Mouse (Mus musculus) liver, embryonic 14.5 days (tissue): ENCODE results near the gene Zfp750. TPM values are rescaled to one million over a fixed set of nuclear protein-coding genes. Genes with fewer than 3 reads are reported as not detected.

Experiments
- ATAC-seq: fragments of 200-750 bp; cut with Nextera tagmentation; 2 replicates; pipeline ENCODE4 v1.8.0; 2017; ENCODE audit warnings: moderate number of reproducible peaks, mild to moderate bottlenecking, moderate library complexity; ENCODE audit not compliant: insufficient read depth
- DNase-seq, 3 experiments: peaks; one replicate each; pipeline ENCODE4 v3.0.0-alpha.2; 2012 to 2013; ENCODE audit warnings: low read depth in 3 of 3, low spot score in 3 of 3
- H3K27ac ChIP-seq: fragments of 300-500 bp; sonication (generic); 2 replicates; pipeline ENCODE4 v1.5.1; 2014; ENCODE audit warnings: moderate library complexity, mild to moderate bottlenecking, control low read depth, inconsistent platforms
- H3K27me3 ChIP-seq: fragments of 300-500 bp; sonication (generic); 2 replicates; pipeline ENCODE4 v1.6.1; 2014; ENCODE audit warnings: mild to moderate bottlenecking, low read length, moderate library complexity; ENCODE audit not compliant: control insufficient read depth, insufficient read depth
- H3K36me3 ChIP-seq: fragments of 300-500 bp; sonication (generic); replicated peaks from 2 replicates; pipeline ENCODE4 v1.6.1; 2014; ENCODE audit warnings: low read depth; ENCODE audit not compliant: control insufficient read depth, insufficient read depth
- H3K4me1 ChIP-seq, 2 experiments: fragments of 200-500 bp in 1 of 2; fragments of 300-500 bp in 1 of 2; sonication (generic) in 1 of 2; replicated peaks; 2 replicates each; pipeline ENCODE4 v1.6.1; 2012 to 2014; ENCODE audit warnings: antibody characterized with exemption in 1 of 2, inconsistent platforms in 1 of 2, low read length in 1 of 2; ENCODE audit not compliant: control insufficient read depth in 2 of 2, insufficient read depth in 2 of 2
- H3K4me2 ChIP-seq: fragments of 300-500 bp; sonication (generic); 2 replicates; pipeline ENCODE4 v1.6.1; 2014; ENCODE audit warnings: low read depth, mild to moderate bottlenecking, control low read depth, moderate library complexity
- H3K4me3 ChIP-seq, 2 experiments: fragments of 200-500 bp in 1 of 2; fragments of 300-500 bp in 1 of 2; sonication (generic) in 1 of 2; 2 replicates each; pipeline ENCODE4 v1.5.1; 2012 to 2014; ENCODE audit warnings: low read depth in 2 of 2, low read length in 2 of 2, mild to moderate bottlenecking in 2 of 2, control low read depth in 1 of 2, inconsistent platforms in 1 of 2, moderate library complexity in 1 of 2; ENCODE audit not compliant: insufficient read depth in 1 of 2
- H3K9ac ChIP-seq: fragments of 300-500 bp; sonication (generic); replicated peaks from 2 replicates; pipeline ENCODE4 v1.6.1; 2014; ENCODE audit warnings: mild to moderate bottlenecking, control low read depth, moderate library complexity
- H3K9me3 ChIP-seq: fragments of 300-500 bp; sonication (generic); 2 replicates; pipeline ENCODE4 v1.6.1; 2016; ENCODE audit warnings: low read length, mixed read lengths; ENCODE audit not compliant: control insufficient read depth
- CTCF ChIP-seq: IDR thresholded peaks from 2 replicates; pipeline ENCODE4 v1.5.1; 2016; ENCODE audit warnings: antibody characterized with exemption, low read depth, control low read depth
- EP300 ChIP-seq: IDR thresholded peaks from 2 replicates; pipeline ENCODE4 v1.6.1; 2016; ENCODE audit warnings: antibody characterized with exemption, low read depth
- WGBS: fragments of 180-500 bp; shearing (Covaris S2); extraction: QIAGEN DNeasy Blood & Tissue Kit; methylation state at CpG from one replicate; pipeline ENCODE4 v1.1.7; 2014; ENCODE audit not compliant: insufficient replicate concordance; 5-methylcytosine and 5-hydroxymethylcytosine counted together
- polyA plus RNA-seq, 2 experiments: library from polyadenylated mRNA; depleted of rRNA in 1 of 2; stranded (reverse) in 1 of 2; unstranded in 1 of 2; fragments of >200 nt; fragmentation: Nextera tagmentation in 1 of 2; extraction: Ambion mirVana in 1 of 2; gene quantifications; 2 replicates each; pipeline versions ENCODE4 v1.2.1 to v1.2.3; 2012 to 2014

Zfp750 gene
- polyA plus RNA-seq, 2 experiments: 0.12 to 0.23 TPM

DNA sequence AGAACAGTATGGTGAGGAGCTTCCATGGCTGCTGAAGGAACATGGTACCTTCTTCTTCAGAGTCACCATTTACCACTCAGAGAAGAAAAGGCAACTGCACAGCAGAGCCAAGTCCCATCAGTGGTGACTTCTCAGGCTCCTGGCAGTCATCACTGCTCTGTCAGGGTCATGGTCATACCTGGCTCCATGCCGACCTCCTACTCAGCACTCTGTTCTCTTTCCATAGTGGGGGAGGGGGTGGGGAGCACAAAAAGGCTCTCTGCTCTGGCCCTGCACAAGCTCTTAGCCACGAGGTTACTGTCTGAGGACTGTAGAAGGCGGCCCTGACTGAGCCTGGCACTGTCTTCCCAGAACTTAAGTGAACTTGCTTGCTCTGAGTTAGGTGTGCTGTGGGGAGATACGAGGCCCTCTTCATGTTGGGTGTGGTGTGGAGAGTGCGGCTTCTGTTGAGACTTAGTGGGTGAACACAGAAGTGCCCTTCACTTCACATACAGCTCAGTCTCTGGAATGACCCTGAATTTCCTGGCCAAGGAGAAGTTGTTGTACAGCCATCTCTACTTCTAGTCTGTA lies 24.2 kb upstream of the Zfp750 start:
- WGBS: 36% methylated on average over 5 of the region's 5 CpGs
- Histone ChIP-seq H3K9ac (peak overlapping the region; percentile 60), H3K4me2 (peak overlapping the region; percentile 64), H3K4me1 (peaks cover 54% of the 10 kb centered on the region in 2 experiments), H3K4me3 (peak overlapping the region in 1 of 2 experiments; percentile 8; a peak in 1 of 4 replicates), H3K9me3 (no peaks in the 10 kb centered on the region), H3K27me3 (no peaks in the 10 kb centered on the region), H3K36me3 (peaks cover 10% of the 10 kb centered on the region), H3K27ac (peak overlapping the region; percentile 92)
- TF ChIP-seq EP300: no peak
- TF ChIP-seq CTCF: no peak
- ATAC-seq: peak; percentile 80
- DNase-seq: peak; percentile 60 to 73 (median 61)

DNA sequence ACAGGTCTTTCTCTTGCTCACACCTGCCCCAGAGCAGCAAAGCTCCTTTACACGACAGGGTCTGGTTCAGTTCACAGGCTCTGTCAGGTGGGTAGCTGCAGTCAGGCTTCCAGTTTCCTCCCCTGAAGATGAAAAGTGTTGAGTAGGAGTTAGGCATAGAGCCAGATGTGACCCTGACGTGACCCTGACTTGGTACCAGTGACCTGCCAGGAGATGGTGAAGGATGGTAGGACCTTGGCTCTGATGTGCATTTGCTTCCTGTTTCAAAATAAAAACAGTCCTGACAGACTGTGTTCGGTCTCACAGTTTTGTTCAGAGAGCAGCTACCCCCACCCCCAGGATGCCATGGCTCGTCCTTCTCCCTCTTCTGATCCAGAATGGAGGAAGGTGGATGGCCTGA lies 23.3 kb upstream of the Zfp750 start:
- Histone ChIP-seq H3K9me3 (no peaks in the 10 kb centered on the region), H3K27me3 (no peaks in the 10 kb centered on the region), H3K27ac (peak overlapping the region; percentile 0; the same call in 1 of the 2 replicates), H3K4me1 (peaks cover 45 to 47% of the 10 kb centered on the region in 2 experiments), H3K9ac (no peak overlapping the region), H3K36me3 (peaks cover 10% of the 10 kb centered on the region), H3K4me3 (no peak overlapping the region), H3K4me2 (no peak overlapping the region)
- no peak for ATAC-seq
- no peak for TF ChIP-seq EP300
- no peak for TF ChIP-seq CTCF
- WGBS: 81% methylated on average over 4 of the region's 4 CpGs
- no peak for DNase-seq

DNA sequence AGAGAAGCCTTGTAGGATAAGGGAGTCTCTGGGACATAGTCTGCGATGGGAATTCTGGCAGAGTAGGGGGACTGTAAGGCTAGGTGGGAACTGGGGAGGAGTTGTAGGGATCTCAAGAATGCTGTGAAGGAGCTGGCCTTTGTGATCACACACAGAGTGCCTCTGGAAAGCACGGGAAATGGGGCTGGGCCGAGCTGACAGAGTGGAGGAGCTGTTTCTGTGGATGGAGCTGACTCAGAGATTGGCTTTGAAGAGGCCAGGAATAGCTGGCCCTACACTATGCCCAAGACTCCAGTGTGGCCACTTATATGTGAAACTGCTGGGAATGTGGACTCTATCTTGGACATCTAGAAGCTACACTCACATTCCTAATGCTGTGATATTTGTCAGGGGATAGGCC lies 17.4 kb upstream of the Zfp750 start:
- H3K4me2 ChIP-seq: no peak overlapping the region
- no peak overlapping the region for H3K27ac ChIP-seq

DNA sequence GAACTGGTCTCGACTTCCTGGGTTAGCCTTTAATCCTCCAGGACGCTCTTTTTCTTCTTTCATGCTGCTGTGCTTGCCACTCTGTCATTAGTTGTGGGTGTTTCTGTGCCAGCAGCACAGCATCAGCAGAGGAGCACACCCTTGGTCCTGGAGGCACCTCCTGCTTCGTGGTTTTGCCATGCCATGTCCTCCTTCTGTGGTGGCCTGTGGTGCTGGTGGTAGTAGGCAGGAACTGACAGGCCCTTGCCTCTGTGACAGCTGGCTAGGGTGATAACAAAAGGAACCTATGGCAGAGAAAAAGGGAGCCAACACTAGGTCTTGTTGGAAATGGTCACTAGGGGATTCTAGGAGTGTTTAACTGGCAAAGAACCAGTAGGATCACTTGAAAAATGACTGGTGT lies 10.6 kb upstream of the Zfp750 start:
- DNase-seq: no peak
- Histone ChIP-seq H3K27ac (no peak overlapping the region), H3K4me2 (no peak overlapping the region), H3K27me3 (no peaks in the 10 kb centered on the region), H3K9me3 (no peaks in the 10 kb centered on the region), H3K9ac (no peak overlapping the region), H3K4me1 (no peaks in the 10 kb centered on the region), H3K36me3 (no peaks in the 10 kb centered on the region), H3K4me3 (no peak overlapping the region)
- ATAC-seq: no peak
- TF ChIP-seq EP300: no peak
- WGBS: 56% methylated on average over 3 of the region's 3 CpGs

More for the DNA sequence above, 17.4 kb upstream of the Zfp750 start:
- Histone ChIP-seq H3K36me3 (peaks cover under 1% of the 10 kb centered on the region; the same call in 1 of the 2 replicates), H3K9ac (no peak overlapping the region; the same call in 1 of the 2 replicates), H3K27me3 (no peaks in the 10 kb centered on the region), H3K4me1 (peaks cover 0 to 6% of the 10 kb centered on the region in 2 experiments; a peak in 2 of 4 replicates), H3K4me3 (no peak overlapping the region), H3K9me3 (no peaks in the 10 kb centered on the region)
- ATAC-seq: no peak
- TF ChIP-seq CTCF (no peak), EP300 (no peak)
- DNase-seq: no peak
- 52% methylated on average over 3 of the region's 3 CpGs for WGBS

DNA sequence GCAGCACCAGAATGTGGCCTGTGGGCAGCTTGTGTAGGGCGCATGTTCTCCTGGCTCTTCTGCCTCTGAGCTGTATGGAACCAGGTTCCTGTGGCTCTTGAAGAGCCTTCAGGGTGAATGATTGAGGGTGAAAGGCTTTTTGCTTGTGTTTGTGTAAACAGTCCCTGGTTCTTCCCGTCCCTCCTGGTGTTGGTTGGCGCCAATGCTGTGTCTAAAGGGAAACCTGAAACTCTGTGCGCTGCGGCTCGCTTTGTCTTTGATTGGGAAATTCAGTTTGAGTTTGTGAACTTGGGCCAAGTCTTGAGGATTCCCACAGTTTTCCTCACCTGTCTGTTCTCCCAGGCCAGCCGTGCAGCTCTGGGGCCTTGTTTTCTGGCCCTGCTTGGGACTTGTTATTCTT lies 5.1 kb upstream of the Zfp750 start:
- ATAC-seq: no peak
- Histone ChIP-seq H3K4me2 (no peak overlapping the region), H3K27ac (no peak overlapping the region), H3K27me3 (no peaks in the 10 kb centered on the region), H3K9ac (no peak overlapping the region), H3K9me3 (no peaks in the 10 kb centered on the region), H3K36me3 (no peaks in the 10 kb centered on the region), H3K4me3 (no peak overlapping the region), H3K4me1 (peaks cover 0 to 4% of the 10 kb centered on the region in 2 experiments; a peak in 1 of 4 replicates)
- DNase-seq: no peak
- 84% methylated on average over 7 of the region's 7 CpGs for WGBS
- TF ChIP-seq CTCF: no peak
- no peak for TF ChIP-seq EP300
